In genomic region chr5:90339129-90339952, GRCm38 (mm10) we compare ENCODE assay signal across 8 mouse cellular contexts. TPM values are rescaled to one million over a fixed set of nuclear protein-coding genes. Genes with fewer than 3 reads are reported as not detected.
A peak's percentile ranks its signal among the peaks of the same experiment; 100 is the strongest.
DNase-seq lines count a peak whose midpoint lies in the region; ATAC-seq lines count a peak whose summit lies in the region.

No protein-coding gene starts in this region.

- DNase-seq in testis, postnatal 10 days (ENCODE audit: low spot score): peak; percentile 43
- DNase-seq in testis, postnatal 14 days (ENCODE audit: low spot score): no peak
- DNase-seq in embryo, embryonic 10.5 days (ENCODE audit: low spot score): peak; percentile 73
- peak; percentile 45 to 64 for DNase-seq in gastrocnemius, postnatal 36 days
- peak; percentile 34 to 47 for DNase-seq in left cerebral cortex, adult 18-20 months (ENCODE audit: low spot score in 2 of 2)
- peak; percentile 73 for DNase-seq in lung, postnatal 25 days (ENCODE audit: low spot score)
- DNase-seq in retina, postnatal 7 days (ENCODE audit: low read depth, low spot score): peak; percentile 49

- peak; percentile 96 for ATAC-seq in inflammation-experienced regulatory T-cells, adult 6 months

- intact Hi-C loops in gastrocnemius, postnatal 36 days (cut with DNase I): no loop called here

RNA-seq across cellular contexts. Expression of gene Ankrd17, which starts 27.0 kb away (rescaled TPM):
- 10 to 100 TPM; 39.8 to 45.8 TPM for total RNA-seq in gastrocnemius, postnatal 36 days (2021)
- 10 to 100 TPM; 40.5 to 64.2 (median 52.0) TPM for polyA plus RNA-seq in inflammation-experienced regulatory T-cells, adult 6 months (2017; shearing (Covaris generic))
- 100 to 1,000 TPM; 111 to 117 TPM for total RNA-seq in left cerebral cortex, adult 18-20 months (2021)

RNA-seq across cellular contexts. Expression of gene Gm9958, which starts 27.7 kb away (rescaled TPM):
- total RNA-seq in gastrocnemius, postnatal 36 days (2021): under 1 TPM; 0.20 to 0.54 TPM
- polyA plus RNA-seq in inflammation-experienced regulatory T-cells, adult 6 months (2017; shearing (Covaris generic)): 1 to 10 TPM in 2 of 3 experiments, under 1 TPM in 1; 0.70 to 3.1 (median 1.4) TPM
- total RNA-seq in left cerebral cortex, adult 18-20 months (2021): 1 to 10 TPM; 1.7 to 1.8 TPM
